Mouse (Mus musculus) bone marrow macrophage, adult 2 months (primary cell): ENCODE results near the gene Mapk8ip2.

Experiments
- CTCF ChIP-seq: IDR thresholded peaks from 2 replicates; pipeline ENCODE4 v1.5.1; 2012; ENCODE audit warnings: low read depth, mild to moderate bottlenecking, low read length, moderate library complexity
- POLR2A ChIP-seq: IDR thresholded peaks from 2 replicates; pipeline ENCODE4 v1.6.1; 2012; ENCODE audit warnings: mild to moderate bottlenecking, low read depth, low read length, borderline replicate concordance

GRCm38 (mm10) chr15:89429352-89430221 is 24.1 kb upstream of the Mapk8ip2 start, which contains the start of the genes C730034F03Rik, Gm44502 and Chkb:
- TF ChIP-seq CTCF (no peak), POLR2A (no peak)
